Mouse (Mus musculus) liver, embryonic 14.5 days (tissue): ENCODE measurements around the gene Clcn6. TPM values are rescaled to one million over a fixed set of nuclear protein-coding genes. Genes with fewer than 3 reads are reported as not detected.

Source experiments
- ATAC-seq: fragments of 200-750 bp; cut with Nextera tagmentation; 2 replicates; pipeline ENCODE4 v1.8.0; 2017; ENCODE audit warnings: moderate number of reproducible peaks, mild to moderate bottlenecking, moderate library complexity; ENCODE audit not compliant: insufficient read depth
- DNase-seq, 3 experiments: peaks; one replicate each; pipeline ENCODE4 v3.0.0-alpha.2; 2012 to 2013; ENCODE audit warnings: low read depth in 3 of 3, low spot score in 3 of 3
- H3K27ac ChIP-seq: fragments of 300-500 bp; sonication (generic); 2 replicates; pipeline ENCODE4 v1.5.1; 2014; ENCODE audit warnings: moderate library complexity, mild to moderate bottlenecking, control low read depth, inconsistent platforms
- H3K27me3 ChIP-seq: fragments of 300-500 bp; sonication (generic); 2 replicates; pipeline ENCODE4 v1.6.1; 2014; ENCODE audit warnings: mild to moderate bottlenecking, low read length, moderate library complexity; ENCODE audit not compliant: control insufficient read depth, insufficient read depth
- H3K36me3 ChIP-seq: fragments of 300-500 bp; sonication (generic); replicated peaks from 2 replicates; pipeline ENCODE4 v1.6.1; 2014; ENCODE audit warnings: low read depth; ENCODE audit not compliant: control insufficient read depth, insufficient read depth
- H3K4me1 ChIP-seq, 2 experiments: fragments of 200-500 bp in 1 of 2; fragments of 300-500 bp in 1 of 2; sonication (generic) in 1 of 2; replicated peaks; 2 replicates each; pipeline ENCODE4 v1.6.1; 2012 to 2014; ENCODE audit warnings: antibody characterized with exemption in 1 of 2, inconsistent platforms in 1 of 2, low read length in 1 of 2; ENCODE audit not compliant: control insufficient read depth in 2 of 2, insufficient read depth in 2 of 2
- H3K4me2 ChIP-seq: fragments of 300-500 bp; sonication (generic); 2 replicates; pipeline ENCODE4 v1.6.1; 2014; ENCODE audit warnings: low read depth, mild to moderate bottlenecking, control low read depth, moderate library complexity
- H3K4me3 ChIP-seq, 2 experiments: fragments of 200-500 bp in 1 of 2; fragments of 300-500 bp in 1 of 2; sonication (generic) in 1 of 2; 2 replicates each; pipeline ENCODE4 v1.5.1; 2012 to 2014; ENCODE audit warnings: low read depth in 2 of 2, low read length in 2 of 2, mild to moderate bottlenecking in 2 of 2, control low read depth in 1 of 2, inconsistent platforms in 1 of 2, moderate library complexity in 1 of 2; ENCODE audit not compliant: insufficient read depth in 1 of 2
- H3K9ac ChIP-seq: fragments of 300-500 bp; sonication (generic); replicated peaks from 2 replicates; pipeline ENCODE4 v1.6.1; 2014; ENCODE audit warnings: mild to moderate bottlenecking, control low read depth, moderate library complexity
- H3K9me3 ChIP-seq: fragments of 300-500 bp; sonication (generic); 2 replicates; pipeline ENCODE4 v1.6.1; 2016; ENCODE audit warnings: low read length, mixed read lengths; ENCODE audit not compliant: control insufficient read depth
- CTCF ChIP-seq: IDR thresholded peaks from 2 replicates; pipeline ENCODE4 v1.5.1; 2016; ENCODE audit warnings: antibody characterized with exemption, low read depth, control low read depth
- EP300 ChIP-seq: IDR thresholded peaks from 2 replicates; pipeline ENCODE4 v1.6.1; 2016; ENCODE audit warnings: antibody characterized with exemption, low read depth
- WGBS: fragments of 180-500 bp; shearing (Covaris S2); extraction: QIAGEN DNeasy Blood & Tissue Kit; methylation state at CpG from one replicate; pipeline ENCODE4 v1.1.7; 2014; ENCODE audit not compliant: insufficient replicate concordance; 5-methylcytosine and 5-hydroxymethylcytosine counted together
- polyA plus RNA-seq, 2 experiments: library from polyadenylated mRNA; depleted of rRNA in 1 of 2; stranded (reverse) in 1 of 2; unstranded in 1 of 2; fragments of >200 nt; fragmentation: Nextera tagmentation in 1 of 2; extraction: Ambion mirVana in 1 of 2; gene quantifications; 2 replicates each; pipeline versions ENCODE4 v1.2.1 to v1.2.3; 2012 to 2014

Clcn6 gene
- polyA plus RNA-seq, 2 experiments: 0.66 to 2.4 TPM

- H3K9ac ChIP-seq: no peak overlapping the region
- peaks cover 7 to 8% of the 10 kb centered on the region in 2 experiments; a peak in 3 of 4 replicates for H3K4me1 ChIP-seq
- DNase-seq: no peak
- no peak overlapping the region for H3K27ac ChIP-seq
- H3K36me3 ChIP-seq: no peaks in the 10 kb centered on the region
- ATAC-seq: no peak
- no peaks in the 10 kb centered on the region for H3K27me3 ChIP-seq
- no peak overlapping the region for H3K4me2 ChIP-seq
- TF ChIP-seq EP300: no peak
- no peak for TF ChIP-seq CTCF
- no peaks in the 10 kb centered on the region for H3K9me3 ChIP-seq
- H3K4me3 ChIP-seq: no peak overlapping the region
- WGBS: 48% methylated on average over 7 of the region's 7 CpGs
Measured at GRCm38 (mm10) chr4:148033858-148034410, 4.7 kb downstream of the Clcn6 start.

GRCm38 (mm10) chr4:148030506-148030905 is 8.1 kb downstream of the Clcn6 start:
- Histone ChIP-seq H3K27ac (no peak overlapping the region), H3K4me2 (no peak overlapping the region), H3K27me3 (no peaks in the 10 kb centered on the region), H3K9me3 (no peaks in the 10 kb centered on the region), H3K4me1 (no peaks in the 10 kb centered on the region), H3K36me3 (no peaks in the 10 kb centered on the region), H3K9ac (no peak overlapping the region), H3K4me3 (no peak overlapping the region)
- 81% methylated on average over 5 of the region's 5 CpGs for WGBS
- TF ChIP-seq EP300 (no peak), CTCF (no peak)
- ATAC-seq (no peak), DNase-seq (no peak)

- H3K9ac ChIP-seq: no peak overlapping the region
- WGBS: 85% methylated on average over 7 of the region's 7 CpGs
- no peaks in the 10 kb centered on the region for H3K9me3 ChIP-seq
- H3K4me1 ChIP-seq: no peaks in the 10 kb centered on the region
- H3K36me3 ChIP-seq: no peaks in the 10 kb centered on the region; the same call in 1 of the 2 replicates
- no peak for TF ChIP-seq CTCF
- no peak for TF ChIP-seq EP300
- no peak for ATAC-seq
- no peak for DNase-seq
- H3K27me3 ChIP-seq: no peaks in the 10 kb centered on the region
- H3K4me3 ChIP-seq: no peak overlapping the region
- H3K27ac ChIP-seq: no peak overlapping the region
- no peak overlapping the region for H3K4me2 ChIP-seq
Measured at GRCm38 (mm10) chr4:148029297-148029696, 9.3 kb downstream of the Clcn6 start.

GRCm38 (mm10) chr4:148024003-148024402 is 14.6 kb downstream of the Clcn6 start:
- Histone ChIP-seq H3K4me2 (no peak overlapping the region), H3K4me1 (no peaks in the 10 kb centered on the region), H3K27ac (no peak overlapping the region), H3K27me3 (no peaks in the 10 kb centered on the region), H3K9me3 (no peaks in the 10 kb centered on the region), H3K9ac (no peak overlapping the region), H3K36me3 (no peaks in the 10 kb centered on the region; the same call in 1 of the 2 replicates), H3K4me3 (no peak overlapping the region)
- ATAC-seq: no peak
- TF ChIP-seq CTCF (no peak), EP300 (no peak)
- WGBS: 82% methylated on average over 3 of the region's 3 CpGs
- no peak for DNase-seq

- H3K27me3 ChIP-seq: no peaks in the 10 kb centered on the region
- H3K9me3 ChIP-seq: no peaks in the 10 kb centered on the region
- ATAC-seq (no peak), DNase-seq (no peak)
- no peaks in the 10 kb centered on the region for H3K4me1 ChIP-seq
- H3K9ac ChIP-seq: no peak overlapping the region
- no peak for TF ChIP-seq CTCF
- TF ChIP-seq EP300: no peak
- peaks cover 4% of the 10 kb centered on the region; the same call in 1 of the 2 replicates for H3K36me3 ChIP-seq
- no peak overlapping the region for H3K4me3 ChIP-seq
- no peak overlapping the region for H3K4me2 ChIP-seq
- 52% methylated on average over 2 of the region's 2 CpGs for WGBS
- H3K27ac ChIP-seq: no peak overlapping the region
Measured at GRCm38 (mm10) chr4:148018410-148018809, 20.2 kb downstream of the Clcn6 start.
